Mouse (Mus musculus) erythroblast, adult 5-6 weeks (primary cell): ENCODE data around the gene 4931406P16Rik. TPM values are rescaled to one million over a fixed set of nuclear protein-coding genes. Genes with fewer than 3 reads are reported as not detected.

Experiments used
- ATAC-seq: replicated peaks from 2 replicates; pipeline ENCODE4 v1.8.0; 2016; ENCODE audit warnings: moderate number of reproducible peaks, mild to moderate bottlenecking, moderate TSS enrichment, inconsistent platforms; ENCODE audit not compliant: poor library complexity, low FRiP score, severe bottlenecking
- total RNA-seq, 2 experiments: library from RNA; stranded (forward) in 1 of 2; stranded (reverse) in 1 of 2; fragments of 150-400 nt in 1 of 2; fragments of 200-764, 138-1000 nt in 1 of 2; gene quantifications; 2 replicates each; pipeline versions ENCODE4 v1.2.3 to v1.2.4; 2015 to 2017; ENCODE audit warnings: low replicate concordance in 2 of 2

The 4931406P16Rik gene
- total RNA-seq, 2 experiments from 2014 or later: 140 to 159 TPM

DNA sequence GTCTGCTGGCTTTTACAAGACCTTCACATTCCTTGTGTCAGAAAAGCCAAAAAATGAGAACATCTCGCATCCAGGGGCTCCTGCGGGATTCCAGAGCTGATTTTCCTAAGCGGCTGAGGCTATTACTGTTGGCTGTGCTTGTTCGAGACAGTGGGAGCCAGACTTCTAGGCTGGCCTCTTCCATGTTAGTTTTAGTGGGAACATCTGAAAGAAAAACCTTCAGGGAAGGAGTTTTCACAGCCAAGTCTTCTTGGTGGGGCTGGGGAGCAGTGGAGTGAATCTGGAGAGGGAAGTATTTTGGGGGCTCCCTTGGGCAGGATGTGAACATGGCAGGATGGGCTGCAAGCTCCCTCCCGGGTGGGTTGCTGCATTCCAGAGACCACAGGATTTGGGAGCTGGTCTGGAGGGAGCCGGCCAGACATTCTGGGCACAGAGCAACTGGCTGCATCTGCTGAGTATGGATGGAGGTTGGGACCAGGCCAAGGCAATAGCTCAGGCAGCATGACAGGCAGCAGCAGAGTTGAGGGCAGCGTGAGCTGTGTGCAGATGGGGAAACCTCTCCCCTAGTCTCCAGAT lies 4.6 kb upstream of the 4931406P16Rik start:
- ATAC-seq: no peak

DNA sequence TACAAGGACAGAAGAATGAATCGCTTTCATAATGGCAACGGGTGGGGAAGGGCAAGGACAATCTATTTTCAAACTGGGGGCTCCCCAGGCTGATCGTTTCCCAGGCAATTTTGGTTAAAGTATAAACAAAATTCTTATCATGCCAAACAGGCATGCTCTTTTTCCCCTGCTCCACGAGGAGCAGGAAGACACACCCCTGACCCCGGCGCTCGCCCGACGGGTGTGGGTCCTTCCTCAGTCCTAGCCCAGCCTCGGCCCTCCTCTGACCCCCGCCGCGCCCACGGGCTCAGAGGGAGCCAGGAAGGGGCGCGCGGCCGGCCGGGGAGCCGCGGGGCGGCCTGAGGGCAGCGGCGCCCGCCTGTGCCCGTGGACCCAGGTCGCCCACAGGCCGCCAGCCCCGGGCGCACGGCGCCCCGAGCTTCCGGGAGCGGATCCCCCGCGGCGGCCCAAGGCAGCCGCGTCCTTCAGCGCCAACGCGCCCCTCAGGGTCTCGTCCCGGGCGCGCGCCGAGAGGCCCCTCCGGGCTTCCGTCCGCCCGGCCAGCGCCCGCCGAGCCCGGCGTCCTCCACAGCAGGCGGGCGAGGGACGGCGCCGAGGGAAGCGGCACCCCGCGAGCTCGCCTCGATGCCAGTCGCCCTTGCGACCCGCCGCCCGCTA lies 437 bp downstream of the 4931406P16Rik start:
- peak; percentile 88 for ATAC-seq

DNA sequence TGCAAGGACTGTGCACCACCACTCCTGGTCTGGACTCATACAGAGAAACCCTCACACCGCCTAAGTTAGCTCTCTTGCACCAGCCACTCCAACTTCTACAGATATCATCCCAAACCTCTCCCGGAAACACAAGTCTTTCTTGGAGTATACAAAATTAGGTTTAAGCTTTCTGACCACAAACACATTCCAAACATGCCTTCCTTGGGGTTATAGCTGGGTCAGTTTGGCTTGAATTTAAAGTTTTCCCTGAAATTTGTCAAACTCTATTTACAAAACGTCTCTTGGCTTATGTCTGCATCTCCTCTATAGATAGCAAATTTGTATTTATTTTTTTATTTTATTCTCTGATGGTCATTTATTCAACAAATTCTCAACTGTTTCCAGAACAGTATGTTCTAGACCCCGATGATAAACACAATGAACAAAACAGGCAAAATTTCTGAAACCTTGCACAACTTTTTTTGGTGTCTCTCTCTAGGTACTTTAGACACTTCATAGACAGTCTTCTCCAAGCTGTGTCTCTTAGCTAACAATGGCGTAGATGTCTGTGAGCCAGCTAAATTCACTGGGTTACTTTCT lies 4.1 kb downstream of the 4931406P16Rik start:
- no peak for ATAC-seq

DNA sequence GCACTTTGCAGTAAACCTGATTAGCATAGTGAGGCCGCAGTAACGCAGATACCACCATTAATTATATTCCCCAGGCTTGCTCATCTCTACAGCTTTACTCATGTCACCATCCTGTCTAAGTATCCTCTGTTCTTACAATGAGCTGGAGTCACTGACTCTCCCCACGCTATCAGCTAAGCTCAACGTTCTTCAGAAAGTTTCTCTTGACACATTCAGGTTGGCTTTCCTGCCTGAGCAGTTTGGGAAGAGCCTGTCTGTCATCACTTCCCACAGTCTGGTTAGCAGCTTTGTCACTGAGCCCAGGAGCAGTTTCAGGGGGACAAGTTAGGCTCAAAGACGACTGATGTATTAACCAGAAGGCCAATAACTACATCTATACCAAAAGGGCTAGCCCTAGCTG lies 4.8 kb downstream of the 4931406P16Rik start:
- no peak for ATAC-seq

DNA sequence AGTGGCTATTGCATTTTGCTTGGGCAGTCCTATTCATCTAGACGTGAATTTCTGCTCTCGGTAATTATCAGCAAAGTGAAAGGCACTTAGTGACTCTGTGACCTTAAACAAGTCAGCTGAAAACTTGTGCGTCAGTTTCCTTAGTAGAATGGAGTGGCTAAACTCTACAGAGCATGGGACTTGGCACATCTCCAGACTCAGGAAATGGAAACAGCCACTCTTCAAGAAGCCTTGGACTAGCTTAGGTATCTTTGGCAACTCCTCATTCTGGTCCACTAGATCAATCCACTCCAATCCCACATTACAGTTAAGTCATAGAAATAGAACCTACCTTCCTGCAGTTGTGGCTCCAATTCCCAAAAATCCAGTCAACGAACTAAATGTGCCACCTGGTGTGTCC lies 7.9 kb downstream of the 4931406P16Rik start:
- ATAC-seq: no peak

DNA sequence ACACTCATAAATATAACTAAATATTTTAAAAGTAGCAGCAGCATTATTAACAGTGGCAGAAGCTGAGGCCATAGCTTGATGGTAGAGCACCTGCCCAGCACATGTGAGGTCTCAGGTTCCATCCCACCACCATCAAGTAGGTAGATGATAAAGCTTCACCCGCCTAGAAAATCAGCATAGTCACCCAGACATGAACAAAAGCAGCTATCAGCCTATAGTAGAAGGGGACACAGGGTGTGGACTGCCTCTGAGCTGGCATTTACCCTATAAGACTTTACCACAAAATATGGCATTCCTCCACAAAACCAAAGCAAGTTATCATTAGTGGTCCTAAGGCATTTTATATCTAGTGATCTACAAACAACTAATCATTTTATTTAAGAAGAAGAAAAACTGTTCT lies 10.7 kb downstream of the 4931406P16Rik start:
- no peak for ATAC-seq

DNA sequence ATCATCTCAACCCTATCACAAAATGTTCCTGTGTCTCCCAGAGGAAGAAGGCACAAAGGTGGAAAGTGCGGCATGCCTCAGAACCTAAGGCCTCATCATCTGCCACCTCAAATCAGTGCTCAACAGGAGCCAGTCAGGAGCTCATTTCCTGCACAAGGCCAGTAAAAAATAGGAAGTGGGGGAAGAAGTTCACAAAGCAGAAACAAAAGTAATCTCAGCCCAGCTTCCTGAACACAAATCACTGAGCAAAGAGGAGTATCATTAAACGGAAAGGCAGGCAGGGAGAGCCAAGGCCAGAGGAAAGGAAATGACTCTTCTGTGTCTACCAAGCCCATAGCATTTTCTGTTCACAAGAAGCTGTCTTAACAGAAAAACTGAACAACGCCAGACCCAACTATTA lies 11.4 kb downstream of the 4931406P16Rik start:
- no peak for ATAC-seq

DNA sequence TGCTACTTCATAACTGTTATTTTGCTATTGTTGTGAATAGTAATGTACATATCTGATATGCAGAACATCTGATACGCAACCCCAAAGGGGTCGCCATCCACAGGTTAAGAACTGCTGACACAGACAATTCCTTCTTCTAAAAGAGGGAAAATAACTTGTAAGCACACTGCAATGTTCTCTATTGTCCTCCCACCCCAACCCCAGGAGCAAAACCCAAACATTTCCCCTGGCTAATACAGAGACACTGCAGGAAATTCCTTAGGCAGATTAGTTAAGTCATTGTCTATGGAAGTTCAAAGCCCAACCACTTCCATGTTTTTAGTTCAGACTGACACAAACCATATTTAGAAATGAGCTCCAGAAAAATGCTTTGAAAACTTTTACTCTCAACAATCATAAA lies 14.5 kb downstream of the 4931406P16Rik start:
- no peak for ATAC-seq

DNA sequence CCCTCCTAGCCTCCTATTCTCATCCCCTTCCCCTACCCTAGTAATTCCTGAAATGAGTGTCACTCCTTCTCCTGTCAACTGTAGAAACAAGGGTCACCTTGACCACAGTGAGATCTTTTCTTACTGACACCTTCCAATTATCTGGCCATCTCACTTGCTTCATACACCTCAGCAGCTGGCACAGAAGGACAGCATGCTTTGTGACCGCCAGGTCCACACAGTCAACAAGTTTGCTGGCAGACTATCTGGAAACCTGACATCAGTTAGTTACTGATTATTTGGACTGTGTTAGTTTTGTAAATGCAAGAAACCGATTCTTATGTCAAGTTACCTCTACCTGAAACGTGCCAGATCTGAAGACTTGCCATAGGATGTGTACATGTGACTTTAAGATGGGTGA lies 17.2 kb downstream of the 4931406P16Rik start:
- ATAC-seq: no peak

DNA sequence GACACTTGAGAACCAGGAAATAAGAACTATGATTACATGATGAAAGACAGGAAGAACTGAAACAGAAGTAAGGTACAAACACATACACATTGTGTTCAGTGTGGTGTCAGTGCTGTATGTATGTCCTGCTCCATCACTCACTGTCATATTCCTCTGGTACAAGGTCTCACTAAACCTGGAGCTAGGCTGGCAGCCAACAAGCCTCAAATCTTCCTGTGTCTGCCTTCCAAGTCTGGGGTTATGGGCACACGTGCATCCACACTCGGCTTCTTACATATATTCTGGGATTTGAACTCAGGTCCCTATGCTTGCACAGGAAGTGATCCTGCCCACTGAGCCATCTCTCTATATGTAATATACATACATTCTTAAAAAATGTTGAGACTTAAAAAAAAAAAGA lies 20.7 kb downstream of the 4931406P16Rik start:
- ATAC-seq: no peak

DNA sequence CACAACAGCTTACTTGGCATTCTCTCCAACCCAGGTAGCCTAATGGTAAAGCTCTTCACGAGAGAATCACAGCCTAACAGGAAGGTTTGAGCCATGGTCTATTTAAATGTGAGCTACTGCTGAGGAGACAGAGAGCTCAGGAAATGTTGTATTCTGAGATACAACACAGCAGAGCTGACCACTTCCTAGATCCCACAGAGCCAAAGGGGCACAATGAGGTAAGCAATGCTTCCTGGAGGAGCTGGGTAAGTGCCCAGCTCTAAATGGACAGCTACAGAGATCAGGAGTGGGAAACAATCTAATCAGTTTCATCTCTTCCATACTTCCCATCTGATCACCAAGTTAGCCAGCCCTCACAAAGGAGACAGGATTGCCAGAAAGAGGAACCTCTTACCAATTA lies 22.1 kb downstream of the 4931406P16Rik start:
- no peak for ATAC-seq

DNA sequence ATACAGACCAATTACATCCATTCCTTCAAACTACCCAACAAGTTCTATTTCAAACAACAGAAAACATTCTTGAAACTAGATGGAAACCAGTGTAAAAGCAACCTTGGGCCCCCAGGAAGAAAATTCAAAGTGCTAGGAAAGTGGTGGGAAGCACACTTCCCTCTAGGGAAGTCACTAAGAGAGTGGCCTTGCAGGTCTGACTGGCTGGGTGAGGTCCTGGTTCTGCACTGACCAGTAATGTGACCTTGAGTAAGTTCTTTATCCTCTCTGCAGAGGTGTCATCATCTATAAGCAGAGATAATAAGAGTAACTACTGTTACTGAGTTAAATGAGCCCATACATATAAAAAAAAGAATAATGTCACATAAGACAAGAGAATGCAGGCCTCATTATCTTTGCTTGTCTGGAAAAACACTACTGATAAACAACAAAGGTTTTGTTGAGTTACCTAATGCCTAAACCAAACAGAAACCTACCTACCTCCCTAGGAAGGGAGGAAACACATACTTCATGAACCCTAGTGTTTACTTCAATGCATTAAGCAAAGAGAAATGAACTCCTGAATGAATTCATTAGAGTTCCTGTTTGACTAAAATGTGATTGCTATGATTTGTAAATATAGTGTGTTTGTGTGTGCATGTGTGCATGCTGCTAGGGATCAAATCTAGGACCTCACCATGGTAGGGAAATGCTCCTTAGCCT lies 22.8 kb downstream of the 4931406P16Rik start:
- no peak for ATAC-seq

DNA sequence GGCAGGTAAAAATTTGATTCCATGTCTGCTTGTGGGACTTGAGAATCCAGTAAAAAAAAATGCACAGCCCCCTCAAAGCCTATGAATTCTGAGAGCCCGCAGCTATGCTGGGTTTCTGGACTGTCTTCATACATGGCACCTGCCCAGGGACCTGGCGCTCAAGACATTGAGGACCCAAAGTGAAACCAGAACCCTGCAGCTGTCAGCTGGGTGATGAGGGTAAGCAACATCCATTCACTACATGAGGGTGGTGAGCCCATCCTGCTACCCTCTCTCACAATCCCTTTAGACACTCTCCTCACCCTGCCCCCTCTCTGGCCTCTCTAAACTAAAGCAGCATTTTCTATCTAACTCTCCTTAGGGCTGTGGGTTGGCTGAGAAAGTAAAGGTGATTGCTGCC lies 35.7 kb downstream of the 4931406P16Rik start:
- no peak for ATAC-seq

DNA sequence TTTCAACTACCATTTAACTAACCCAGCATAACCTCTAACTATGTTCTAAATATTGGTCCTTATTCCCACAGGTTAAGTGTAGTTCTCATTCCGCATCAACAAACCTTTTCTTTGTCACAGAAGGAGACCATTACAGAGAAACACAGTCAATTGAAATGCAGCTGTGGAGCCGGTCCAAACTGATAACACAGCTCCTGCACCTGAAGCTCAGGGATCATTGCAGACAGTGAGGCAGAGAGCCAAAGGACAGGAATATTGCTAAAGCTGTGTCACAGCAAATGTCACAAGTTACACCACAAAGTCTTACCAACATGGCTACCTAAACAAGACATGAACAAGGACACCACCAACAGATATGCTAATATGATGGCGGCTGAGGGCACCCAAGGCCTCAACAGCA lies 37.3 kb downstream of the 4931406P16Rik start:
- no peak for ATAC-seq

DNA sequence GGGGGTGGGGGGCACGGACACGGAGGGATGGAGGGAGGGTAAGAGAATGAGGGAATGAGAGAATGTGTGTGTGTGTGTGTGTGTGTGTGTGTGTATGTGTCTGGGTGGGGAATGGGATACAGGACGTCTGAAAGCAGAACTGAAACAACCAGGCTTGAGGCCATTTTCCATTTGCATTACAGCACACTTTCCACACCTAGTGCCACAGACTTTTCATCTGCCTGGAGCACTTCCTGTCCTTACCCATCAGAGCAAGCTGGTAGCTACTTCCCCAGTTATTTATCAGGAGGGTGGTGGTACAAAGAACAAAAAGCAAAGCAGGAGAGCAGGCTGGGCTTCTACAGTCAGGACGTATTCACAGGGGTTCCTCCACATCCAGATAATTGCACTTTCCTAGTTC lies 40.9 kb downstream of the 4931406P16Rik start:
- no peak for ATAC-seq

DNA sequence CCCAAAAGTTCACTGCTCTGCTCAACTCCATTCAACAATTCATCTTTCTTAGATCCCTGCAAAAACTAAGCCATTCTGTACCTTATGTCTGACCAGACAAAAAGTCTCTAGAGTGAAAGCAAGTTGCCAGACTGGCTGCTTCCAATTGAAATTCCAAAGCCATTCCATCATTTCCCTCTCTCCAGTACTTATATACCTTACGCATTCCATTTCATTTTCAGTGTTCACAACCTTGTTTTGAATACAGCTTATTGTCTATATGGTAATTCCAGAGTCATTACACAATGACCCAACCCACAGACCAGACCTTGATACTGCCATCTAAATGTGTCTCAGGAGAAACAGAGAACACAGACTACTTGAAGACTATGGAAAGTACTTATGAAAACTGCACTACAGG lies 44.9 kb downstream of the 4931406P16Rik start:
- ATAC-seq: no peak

DNA sequence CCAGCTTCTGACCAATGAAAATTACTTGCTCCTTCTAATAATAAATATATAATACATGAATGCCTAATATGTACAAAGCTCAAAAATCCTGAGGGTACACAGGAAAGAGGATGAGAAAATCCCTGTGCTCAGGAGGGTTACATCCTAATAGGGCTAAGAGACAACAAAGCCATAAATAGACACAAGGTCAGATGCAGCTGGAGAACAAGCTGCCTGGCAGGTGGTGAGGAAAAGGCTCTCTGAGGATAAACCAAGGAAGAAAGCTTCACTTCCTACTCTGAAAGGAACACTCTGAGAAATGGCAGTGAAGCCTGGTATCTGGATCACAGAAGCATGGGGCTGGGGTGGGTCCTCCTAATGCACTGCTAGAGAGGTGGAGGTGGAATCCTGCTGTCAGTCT lies 46.9 kb downstream of the 4931406P16Rik start:
- no peak for ATAC-seq

DNA sequence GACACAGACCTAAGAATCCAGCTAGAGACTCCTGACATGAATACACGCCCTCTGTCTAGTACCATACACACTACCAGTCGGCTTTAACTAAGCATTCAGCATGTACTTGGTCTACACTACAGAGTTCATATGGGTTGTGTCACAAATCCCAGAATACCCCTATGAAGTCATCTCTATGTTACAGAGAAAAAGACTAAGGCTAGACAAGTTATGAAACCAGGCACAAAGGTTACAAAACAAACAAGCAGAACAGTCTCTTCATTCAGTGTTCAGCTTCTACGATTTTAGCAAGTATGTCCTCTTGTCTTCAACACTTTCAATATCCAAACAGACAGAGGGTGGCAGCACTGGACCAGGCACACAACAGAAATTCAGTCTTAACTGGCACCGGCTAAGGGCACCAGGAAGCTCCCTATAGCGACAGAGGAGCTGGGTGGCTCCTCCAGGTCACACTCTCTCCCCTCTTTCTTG lies 47.4 kb downstream of the 4931406P16Rik start:
- ATAC-seq: 0 out of 2 replicates have a peak, but pooled peaks have one; percentile 28

DNA sequence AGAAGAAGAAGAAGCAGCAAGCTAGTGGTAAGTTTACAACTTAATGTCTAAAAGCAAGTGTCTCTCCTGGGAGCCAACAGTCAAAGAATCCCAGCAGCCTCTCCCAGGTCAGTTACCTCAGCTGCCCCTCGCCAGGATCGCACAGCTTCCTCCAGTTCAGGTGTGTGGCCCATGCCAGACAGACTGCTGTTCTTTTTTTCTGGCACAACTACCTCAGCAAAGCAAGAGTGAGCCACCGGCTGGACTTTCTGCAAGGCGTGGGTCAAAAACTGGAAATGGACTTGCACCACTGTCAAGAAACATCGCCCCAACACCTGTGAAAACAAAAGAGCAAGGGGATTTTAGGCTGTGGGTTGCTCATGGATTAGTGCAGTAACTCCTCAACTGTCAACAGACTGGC lies 49.9 kb downstream of the 4931406P16Rik start:
- no peak for ATAC-seq

DNA sequence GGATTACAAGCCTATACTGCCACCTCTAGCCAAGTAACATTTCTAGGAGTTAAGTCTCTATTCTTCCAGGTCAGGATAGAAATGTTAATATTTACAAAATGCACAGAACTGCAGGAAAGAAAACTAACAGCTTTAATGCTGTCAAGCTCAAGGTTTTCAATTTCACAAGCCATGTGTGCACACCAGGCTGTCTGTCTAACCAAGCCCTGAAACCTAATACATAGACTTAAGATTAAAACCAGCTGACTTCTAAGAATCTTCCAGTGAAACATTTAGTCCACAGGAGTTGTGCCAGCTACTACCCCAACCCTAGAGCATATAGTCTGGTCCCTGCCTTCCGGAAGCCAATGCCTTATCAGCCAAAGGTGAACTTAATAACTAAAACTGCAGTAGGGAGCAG lies 54.9 kb downstream of the 4931406P16Rik start:
- ATAC-seq: no peak

DNA sequence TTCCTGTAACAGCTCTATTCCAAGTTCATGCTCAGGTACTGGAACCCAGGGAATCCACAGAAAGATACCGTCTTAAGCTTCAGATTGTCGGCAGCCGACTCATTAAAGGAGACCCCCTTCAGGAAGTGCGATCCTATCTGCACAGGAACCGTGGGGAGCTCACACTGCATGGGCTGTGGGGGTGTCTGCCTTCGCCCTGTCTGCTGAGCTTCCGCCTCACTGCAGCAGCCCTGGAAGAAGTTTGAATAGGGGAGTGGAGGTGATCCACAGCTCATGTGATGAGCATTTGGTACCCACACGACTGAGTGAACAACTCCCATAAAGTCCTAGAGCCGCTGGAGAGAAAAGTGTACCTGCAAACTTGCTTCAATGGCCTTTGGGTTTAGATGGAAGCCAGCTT lies 56.1 kb downstream of the 4931406P16Rik start:
- ATAC-seq: no peak
